Comparison of ENCODE assay signal across 16 mouse cellular contexts in genomic region chr3:130283011-130283760, GRCm38 (mm10).
DNase-seq lines count a peak whose midpoint lies in the region; ATAC-seq lines count a peak whose summit lies in the region.
"Had no signal": no experiment of that assay in that cellular context is flagged by ENCODE, and none has a peak within 500 bp of the region (broad histone marks: within the 10 kb centered on the region; RNA-seq: fewer than 3 reads in every experiment).

No protein-coding gene starts in this region.

- no peak overlapping the region for H3K4me2 ChIP-seq in hindbrain, embryonic 14.5 days (replicated peaks)
- H3K4me2 ChIP-seq in hindbrain, embryonic 12.5 days (replicated peaks): no peak overlapping the region
- no peak overlapping the region for H3K4me2 ChIP-seq in limb, embryonic 15.5 days
- H3K4me2 ChIP-seq: forebrain, embryonic 13.5 days; liver, embryonic 12.5 days had no signal

- no peak overlapping the region for H3K4me3 ChIP-seq in hindbrain, embryonic 14.5 days (replicated peaks; ENCODE audit: low read length)
- H3K4me3 ChIP-seq in hindbrain, embryonic 12.5 days: no peak overlapping the region
- no peak overlapping the region for H3K4me3 ChIP-seq in limb, embryonic 15.5 days
- H3K4me3 ChIP-seq: forebrain, embryonic 13.5 days; heart, adult 2 months; liver, embryonic 12.5 days had no signal

- no peaks in the 10 kb centered on the region for H3K36me3 ChIP-seq in hindbrain, embryonic 14.5 days (replicated peaks; ENCODE audit: control insufficient read depth, insufficient read depth)
- H3K36me3 ChIP-seq in hindbrain, embryonic 12.5 days: no peaks in the 10 kb centered on the region
- no peaks in the 10 kb centered on the region for H3K36me3 ChIP-seq in limb, embryonic 15.5 days
- H3K36me3 ChIP-seq: liver, embryonic 12.5 days had no signal

- peaks cover 10% of the 10 kb centered on the region for H3K4me1 ChIP-seq in hindbrain, embryonic 14.5 days (replicated peaks; ENCODE audit: control insufficient read depth, insufficient read depth, low read length)
- peaks cover 10% of the 10 kb centered on the region for H3K4me1 ChIP-seq in hindbrain, embryonic 12.5 days
- H3K4me1 ChIP-seq in limb, embryonic 15.5 days: peaks cover 2% of the 10 kb centered on the region; the same call in 1 of the 2 replicates
- H3K4me1 ChIP-seq: liver, embryonic 12.5 days had no signal

- no peaks in the 10 kb centered on the region for H3K9me3 ChIP-seq in hindbrain, embryonic 14.5 days (ENCODE audit: control insufficient read depth, low read length)
- H3K9me3 ChIP-seq in hindbrain, embryonic 12.5 days (replicated peaks): no peaks in the 10 kb centered on the region
- no peaks in the 10 kb centered on the region for H3K9me3 ChIP-seq in limb, embryonic 15.5 days
- H3K9me3 ChIP-seq: forebrain, embryonic 13.5 days; liver, embryonic 12.5 days had no signal

- no peak overlapping the region for H3K9ac ChIP-seq in hindbrain, embryonic 14.5 days
- H3K9ac ChIP-seq in hindbrain, embryonic 12.5 days: no peak overlapping the region
- no peak overlapping the region for H3K9ac ChIP-seq in limb, embryonic 15.5 days
- H3K9ac ChIP-seq: forebrain, embryonic 13.5 days; liver, embryonic 12.5 days had no signal

- no peak for DNase-seq in hindbrain, embryonic 14.5 days (ENCODE audit: low spot score)
- DNase-seq in lung, postnatal 25 days (ENCODE audit: low spot score): peak; percentile 1
- DNase-seq in lung, postnatal 14 days: no peak
- peak; percentile 33 for DNase-seq in fibroblast of lung, adult 2 months (ENCODE audit: low read depth)
- DNase-seq: cerebellum, adult 18-20 months; heart, adult 2 months; heart, postnatal 14 days; right cerebral cortex, postnatal 4 days; thymus, postnatal 14 days had no signal

- WGBS in hindbrain, embryonic 14.5 days: 53% methylated on average over 11 of the region's 11 CpGs
- WGBS in hindbrain, embryonic 12.5 days: 66% methylated on average over 11 of the region's 11 CpGs
- WGBS in limb, embryonic 15.5 days: 43% methylated on average over 11 of the region's 11 CpGs

- H3K27me3 ChIP-seq in hindbrain, embryonic 14.5 days (ENCODE audit: control insufficient read depth, insufficient read depth, low read length): no peaks in the 10 kb centered on the region
- H3K27me3 ChIP-seq in hindbrain, embryonic 12.5 days: no peaks in the 10 kb centered on the region
- no peaks in the 10 kb centered on the region for H3K27me3 ChIP-seq in limb, embryonic 15.5 days
- H3K27me3 ChIP-seq: forebrain, embryonic 13.5 days; liver, embryonic 12.5 days had no signal

- peak overlapping the region; percentile 57 for H3K27ac ChIP-seq in hindbrain, embryonic 14.5 days
- no peak overlapping the region for H3K27ac ChIP-seq in hindbrain, embryonic 12.5 days
- H3K27ac ChIP-seq in limb, embryonic 15.5 days: 0 out of 2 replicates have a peak overlapping the region, but pooled peaks have one; percentile 11
- H3K27ac ChIP-seq: forebrain, embryonic 13.5 days; heart, adult 2 months; liver, embryonic 12.5 days had no signal

- no peak for ATAC-seq in hindbrain, embryonic 14.5 days (ENCODE audit: low FRiP score)
- ATAC-seq in hindbrain, embryonic 12.5 days (ENCODE audit: low FRiP score): no peak
- no peak for ATAC-seq in limb, embryonic 15.5 days (ENCODE audit: insufficient number of reproducible peaks, low FRiP score, low TSS enrichment, low read depth)
- no peak for ATAC-seq in megakaryocyte-erythroid progenitor cell, adult 5-6 weeks (replicated peaks; ENCODE audit: low FRiP score, low TSS enrichment, poor library complexity, severe bottlenecking)
- ATAC-seq: CD4-positive, CD25-positive, alpha-beta regulatory T cell, adult 4 months; forebrain, embryonic 13.5 days; intestine, postnatal 0 days; liver, embryonic 12.5 days had no signal

Comparison
In these comparisons a context has a peak if more than half of its experiments do, and no peak if none do; other contexts are left out.
1. DNase-seq: peak in lung, postnatal 25 days (single experiment) and fibroblast of lung, adult 2 months (single experiment); none in hindbrain, embryonic 14.5 days (single experiment) and lung, postnatal 14 days (single experiment).